Mouse (Mus musculus) MEL (cell line): ENCODE results near the gene Hoxb1. TPM values are rescaled to one million over a fixed set of nuclear protein-coding genes. Genes with fewer than 3 reads are reported as not detected.

ENCODE experiments used
- DNase-seq: peaks from one replicate; pipeline ENCODE4 v3.0.0; 2011; ENCODE audit warnings: low read depth, low spot score
- H3K27ac ChIP-seq: 2 replicates; pipeline ENCODE4 v1.5.1; 2012; ENCODE audit warnings: low read depth, mild to moderate bottlenecking, control low read depth, low read length, moderate library complexity; ENCODE audit not compliant: control insufficient read depth
- H3K27me3 ChIP-seq, 2 experiments: fragments of 150-350 bp in 1 of 2; sonication (generic) in 1 of 2; 2 replicates each; pipeline ENCODE4 v1.6.1; 2012; ENCODE audit warnings: low read length in 2 of 2, mild to moderate bottlenecking in 2 of 2, improper control_type of control experiment in 1 of 2, moderate library complexity in 1 of 2; ENCODE audit not compliant: insufficient read depth in 2 of 2, control insufficient read depth in 1 of 2
- H3K36me3 ChIP-seq, 2 experiments: 2 replicates each; pipeline ENCODE4 v1.6.1; 2012 to 2014; ENCODE audit warnings: low read length in 2 of 2, improper control_type of control experiment in 1 of 2, inconsistent platforms in 1 of 2, mild to moderate bottlenecking in 1 of 2; ENCODE audit not compliant: insufficient read depth in 2 of 2, control insufficient read depth in 1 of 2
- H3K4me1 ChIP-seq, 2 experiments: fragments of 150-350 bp in 1 of 2; sonication (generic) in 1 of 2; 2 replicates each; pipeline ENCODE4 v1.6.1; 2012; ENCODE audit warnings: low read length in 2 of 2, improper control_type of control experiment in 1 of 2, mild to moderate bottlenecking in 1 of 2; ENCODE audit not compliant: insufficient read depth in 2 of 2, control insufficient read depth in 1 of 2
- H3K4me3 ChIP-seq, 2 experiments: fragments of 150-350 bp in 1 of 2; sonication (generic) in 1 of 2; 2 replicates each; pipeline ENCODE4 v1.5.1; 2012; ENCODE audit warnings: low read depth in 2 of 2, low read length in 2 of 2, mild to moderate bottlenecking in 2 of 2, moderate library complexity in 2 of 2, control low read depth in 1 of 2, improper control_type of control experiment in 1 of 2; ENCODE audit not compliant: control insufficient read depth in 1 of 2, insufficient read depth in 1 of 2
- H3K79me2 ChIP-seq: 2 replicates; pipeline ENCODE4 v1.6.1; 2012; ENCODE audit warnings: mild to moderate bottlenecking, low read length, moderate library complexity; ENCODE audit not compliant: control insufficient read depth, poor library complexity, insufficient read depth
- H3K9ac ChIP-seq: 2 replicates; pipeline ENCODE4 v1.6.1; 2012; ENCODE audit warnings: low read depth, mild to moderate bottlenecking, control low read depth, low read length, moderate library complexity; ENCODE audit not compliant: control insufficient read depth, poor library complexity, severe bottlenecking
- H3K9me3 ChIP-seq: fragments of 150-350 bp; sonication (generic); replicated peaks from 2 replicates; pipeline ENCODE4 v1.6.1; 2012; ENCODE audit warnings: mild to moderate bottlenecking, low read length, improper control_type of control experiment, moderate library complexity; ENCODE audit not compliant: insufficient read depth
- BHLHE40 ChIP-seq: IDR thresholded peaks from 2 replicates; pipeline ENCODE4 v1.6.1; 2012; ENCODE audit warnings: low read depth, mild to moderate bottlenecking, inconsistent platforms, low read length, improper control_type of control experiment, borderline replicate concordance
- CHD1 ChIP-seq: IDR thresholded peaks from 2 replicates; pipeline ENCODE4 v1.6.1; 2012; ENCODE audit warnings: low read depth, mild to moderate bottlenecking, inconsistent platforms, low read length, improper control_type of control experiment
- CHD2 ChIP-seq: IDR thresholded peaks from 2 replicates; pipeline ENCODE4 v1.6.1; 2011; ENCODE audit warnings: low read length, improper control_type of control experiment
- CTCF ChIP-seq, 3 experiments: IDR thresholded peaks in 2 of 3; conservative IDR thresholded peaks in 1 of 3; 2 replicates each; pipeline ENCODE4 v1.5.1; 2011 to 2012; ENCODE audit warnings: low read length in 3 of 3, low read depth in 2 of 3, mild to moderate bottlenecking in 2 of 3, improper control_type of control experiment in 1 of 3, inconsistent platforms in 1 of 3, mixed read lengths in 1 of 3, moderate library complexity in 1 of 3; ENCODE audit not compliant: control insufficient read depth in 1 of 3, insufficient read depth in 1 of 3, poor library complexity in 1 of 3, severe bottlenecking in 1 of 3
- ELF1 ChIP-seq: IDR thresholded peaks from 2 replicates; pipeline ENCODE4 v1.6.1; 2014; ENCODE audit warnings: low read depth, mild to moderate bottlenecking, inconsistent platforms, low read length, improper control_type of control experiment, moderate library complexity
- EP300 ChIP-seq, 2 experiments: IDR thresholded peaks; 2 replicates each; pipeline ENCODE4 v1.6.1; 2011; ENCODE audit warnings: improper control_type of control experiment in 2 of 2, low read length in 2 of 2, low read depth in 1 of 2, mild to moderate bottlenecking in 1 of 2
- HCFC1 ChIP-seq: IDR thresholded peaks from 2 replicates; pipeline ENCODE4 v1.6.1; 2012; ENCODE audit warnings: low read depth, mild to moderate bottlenecking, inconsistent platforms, low read length, improper control_type of control experiment, moderate library complexity
- MAFK ChIP-seq: IDR thresholded peaks from 2 replicates; pipeline ENCODE4 v1.6.1; 2011; ENCODE audit warnings: low read depth, mild to moderate bottlenecking, low read length, improper control_type of control experiment, borderline replicate concordance
- MAZ ChIP-seq: IDR thresholded peaks from 2 replicates; pipeline ENCODE4 v1.6.1; 2012; ENCODE audit warnings: low read depth, mild to moderate bottlenecking, inconsistent platforms, low read length, improper control_type of control experiment
- MEF2A ChIP-seq: IDR thresholded peaks from 2 replicates; pipeline ENCODE4 v1.6.1; 2014; ENCODE audit warnings: low read depth, mild to moderate bottlenecking, inconsistent platforms, low read length, improper control_type of control experiment; ENCODE audit not compliant: poor library complexity, insufficient replicate concordance, severe bottlenecking; ENCODE audit errors: extremely low read depth
- MYB ChIP-seq: IDR thresholded peaks from 2 replicates; pipeline ENCODE4 v1.6.1; 2011; ENCODE audit warnings: mild to moderate bottlenecking, low read depth, low read length, improper control_type of control experiment
- NELFE ChIP-seq: IDR thresholded peaks from 2 replicates; pipeline ENCODE4 v1.6.1; 2011; ENCODE audit warnings: low read depth, low read length, improper control_type of control experiment
- NRF1 ChIP-seq: IDR thresholded peaks from 2 replicates; pipeline ENCODE4 v1.6.1; 2014; ENCODE audit warnings: low read depth, mild to moderate bottlenecking, inconsistent platforms, low read length, improper control_type of control experiment, moderate library complexity; ENCODE audit not compliant: poor library complexity, insufficient read depth, severe bottlenecking
- POLR2AphosphoS2 ChIP-seq: IDR thresholded peaks from 2 replicates; pipeline ENCODE4 v1.6.1; 2011; ENCODE audit warnings: low read length, improper control_type of control experiment
- POLR2AphosphoS5 ChIP-seq: IDR thresholded peaks from 2 replicates; pipeline ENCODE4 v1.6.1; 2012; ENCODE audit warnings: low read depth, borderline replicate concordance, mild to moderate bottlenecking, inconsistent platforms, low read length, moderate library complexity, mixed read lengths
- SIN3A ChIP-seq: IDR thresholded peaks from 2 replicates; pipeline ENCODE4 v1.6.1; 2012; ENCODE audit warnings: low read length, improper control_type of control experiment, inconsistent platforms
- TAL1 ChIP-seq: IDR thresholded peaks from 2 replicates; pipeline ENCODE4 v1.6.1; 2012; ENCODE audit warnings: mild to moderate bottlenecking, inconsistent platforms, low read length, moderate library complexity, mixed read lengths
- TCF12 ChIP-seq: IDR thresholded peaks from 2 replicates; pipeline ENCODE4 v1.6.1; 2014; ENCODE audit warnings: low read depth, mild to moderate bottlenecking, inconsistent platforms, low read length, improper control_type of control experiment, moderate library complexity
- UBTF ChIP-seq: IDR thresholded peaks from 2 replicates; pipeline ENCODE4 v1.6.1; 2012; ENCODE audit warnings: low read depth, mild to moderate bottlenecking, inconsistent platforms, low read length, improper control_type of control experiment, moderate library complexity, borderline replicate concordance; ENCODE audit not compliant: insufficient read depth
- USF2 ChIP-seq, 2 experiments: IDR thresholded peaks; 2 replicates each; pipeline ENCODE4 v1.6.1; 2011 to 2012; ENCODE audit warnings: improper control_type of control experiment in 2 of 2, low read length in 2 of 2, borderline replicate concordance in 1 of 2, inconsistent platforms in 1 of 2, low read depth in 1 of 2, mild to moderate bottlenecking in 1 of 2; ENCODE audit not compliant: insufficient read depth in 1 of 2
- ZC3H11A ChIP-seq: IDR thresholded peaks from 2 replicates; pipeline ENCODE4 v1.6.1; 2012; ENCODE audit warnings: low read depth, mild to moderate bottlenecking, inconsistent platforms, low read length, improper control_type of control experiment
- ZKSCAN1 ChIP-seq: IDR thresholded peaks from 2 replicates; pipeline ENCODE4 v1.6.1; 2012; ENCODE audit warnings: low read depth, mild to moderate bottlenecking, inconsistent platforms, low read length, improper control_type of control experiment, moderate library complexity
- ZMIZ1 ChIP-seq: IDR thresholded peaks from 2 replicates; pipeline ENCODE4 v1.6.1; 2012; ENCODE audit warnings: low read depth, mild to moderate bottlenecking, inconsistent platforms, low read length, improper control_type of control experiment, moderate library complexity
- polyA plus RNA-seq, 2 experiments: library from polyadenylated mRNA; stranded (reverse) in 1 of 2; unstranded in 1 of 2; fragments of >175 nt in 1 of 2; fragments of >200 nt in 1 of 2; gene quantifications; 2 replicates each; pipeline versions ENCODE4 v1.2.1 to v1.2.4; 2012; ENCODE audit warnings: low replicate concordance in 2 of 2, low read depth in 1 of 2; ENCODE audit not compliant: insufficient read length in 2 of 2, insufficient read depth in 1 of 2, missing spikeins in 1 of 2
- total RNA-seq: library from RNA; depleted of rRNA; stranded (reverse); fragments of 300-350 nt; gene quantifications from 2 replicates; pipeline ENCODE4 v1.2.3, GENCODE M21; 2012

The Hoxb1 gene
- total and polyA plus RNA-seq, 3 experiments = not detected

DNA sequence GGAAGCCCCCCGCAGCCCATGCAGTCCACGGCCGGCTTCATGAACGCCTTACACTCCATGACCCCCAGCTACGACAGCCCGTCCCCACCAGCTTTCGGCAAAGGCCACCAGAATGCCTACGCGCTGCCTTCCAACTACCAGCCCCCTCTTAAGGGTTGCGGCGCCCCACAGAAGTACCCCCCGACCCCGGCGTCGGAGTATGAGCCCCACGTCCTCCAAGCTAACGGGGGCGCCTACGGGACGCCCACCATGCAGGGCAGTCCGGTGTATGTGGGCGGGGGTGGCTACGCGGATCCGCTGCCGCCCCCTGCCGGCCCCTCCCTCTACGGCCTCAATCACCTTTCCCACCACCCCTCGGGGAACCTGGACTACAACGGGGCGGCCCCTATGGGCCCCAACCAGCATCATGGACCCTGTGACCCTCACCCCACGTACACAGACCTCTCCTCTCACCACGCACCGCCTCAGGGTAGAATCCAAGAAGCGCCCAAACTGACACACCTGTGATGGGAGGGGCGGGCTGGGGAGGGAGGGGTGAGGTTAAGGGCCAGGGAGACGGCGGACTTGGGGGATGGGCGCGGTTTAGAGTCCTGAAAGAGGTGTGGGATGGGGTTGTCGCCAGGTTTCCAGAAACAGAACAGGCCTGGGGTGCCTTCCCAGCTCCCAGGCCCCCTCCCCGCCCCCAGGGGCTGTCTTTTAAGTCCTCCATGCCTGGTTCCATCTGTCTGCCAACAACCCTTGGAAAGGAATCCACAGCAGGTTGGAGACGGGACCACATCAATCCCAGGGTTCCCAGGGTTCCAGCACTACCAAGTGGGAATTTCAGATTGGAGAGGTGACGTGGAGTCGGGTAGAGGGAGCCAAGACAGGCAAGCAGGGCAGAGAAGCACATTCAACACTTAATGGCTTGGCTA is 19.4 kb upstream of the Hoxb1 start:
- Histone ChIP-seq H3K9me3 (no peaks in the 10 kb centered on the region), H3K27me3 (peaks cover 0 to 1% of the 10 kb centered on the region in 2 experiments; a peak in 3 of 4 replicates), H3K36me3 (no peaks in the 10 kb centered on the region), H3K4me1 (no peaks in the 10 kb centered on the region), H3K79me2 (no peaks in the 10 kb centered on the region), H3K27ac (no peak overlapping the region), H3K4me3 (no peak overlapping the region), H3K9ac (no peak overlapping the region)
- no peak for DNase-seq
- TF ChIP-seq EP300 (IDR thresholded peaks at IDR 0.05; ENCODE audit: low read depth in 1 of 2, low read length in 2 of 2) (no peak), MYB (no peak), ZKSCAN1 (no peak), CTCF (IDR thresholded peaks at IDR 0.05 in 2 of 3, conservative IDR thresholded peaks at IDR 0.05 in 1 of 3; ENCODE audit: control insufficient read depth in 1 of 3, insufficient read depth in 1 of 3, low read depth in 2 of 3, low read length in 3 of 3, poor library complexity in 1 of 3, severe bottlenecking in 1 of 3) (no peak), MAZ (no peak), POLR2AphosphoS2 (no peak), USF2 (IDR thresholded peaks at IDR 0.05; ENCODE audit: borderline replicate concordance in 1 of 2, insufficient read depth in 1 of 2, low read depth in 1 of 2, low read length in 2 of 2) (no peak), TAL1 (no peak)

DNA sequence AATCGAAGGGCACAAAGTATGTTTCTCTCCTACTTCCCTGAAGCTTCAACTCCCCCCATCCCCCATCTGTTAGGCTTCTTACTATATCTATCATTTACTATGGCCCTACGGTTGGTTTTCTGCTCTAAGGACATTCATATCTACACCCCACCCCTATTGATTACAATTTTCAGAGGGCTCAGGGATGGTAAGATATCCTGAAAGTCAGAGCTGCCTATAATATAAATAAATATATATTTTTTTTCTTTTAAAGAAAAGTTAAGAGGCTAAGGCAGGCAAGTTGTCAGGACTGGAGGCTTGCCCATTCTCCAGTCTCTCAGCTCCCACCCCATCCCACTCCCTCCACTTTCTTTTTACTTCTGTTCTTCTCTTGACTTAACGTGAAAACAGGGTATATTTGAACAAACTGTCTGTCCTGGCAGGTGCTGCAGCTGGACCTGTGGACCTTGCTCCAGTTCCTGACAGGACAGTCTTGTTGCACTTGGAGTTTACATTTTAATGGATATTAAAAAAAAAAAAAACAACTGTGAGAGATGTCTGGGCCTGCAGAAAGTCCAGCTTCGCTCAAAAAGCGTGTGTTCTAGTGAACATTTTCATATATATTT is 18.5 kb upstream of the Hoxb1 start:
- Histone ChIP-seq H3K4me3 (no peak overlapping the region), H3K4me1 (no peaks in the 10 kb centered on the region), H3K27me3 (peaks cover 0 to 1% of the 10 kb centered on the region in 2 experiments; a peak in 2 of 4 replicates), H3K9ac (no peak overlapping the region), H3K9me3 (no peaks in the 10 kb centered on the region)
- TF ChIP-seq HCFC1 (no peak), ELF1 (no peak), TAL1 (no peak), SIN3A (no peak), BHLHE40 (no peak), MAFK (no peak), CTCF (IDR thresholded peaks at IDR 0.05 in 2 of 3, conservative IDR thresholded peaks at IDR 0.05 in 1 of 3; ENCODE audit: control insufficient read depth in 1 of 3, insufficient read depth in 1 of 3, low read depth in 2 of 3, low read length in 3 of 3, poor library complexity in 1 of 3, severe bottlenecking in 1 of 3) (no peak), MYB (no peak), TCF12 (no peak), UBTF (no peak), POLR2AphosphoS5 (no peak), MEF2A (no peak), CHD1 (no peak), NELFE (no peak), MAZ (no peak), ZKSCAN1 (no peak), ZC3H11A (no peak), CHD2 (no peak), ZMIZ1 (no peak), NRF1 (no peak)
- TF ChIP-seq, all 39 proteins: peak for 0
- no peaks in the 10 kb centered on the region for H3K36me3 ChIP-seq
- H3K79me2 ChIP-seq = no peaks in the 10 kb centered on the region
- DNase-seq = no peak
- no peak overlapping the region for H3K27ac ChIP-seq
